Mouse (Mus musculus): Measurements from ENCODE around the gene Shroom1. TPM values are rescaled to one million over a fixed set of nuclear protein-coding genes. Genes with fewer than 3 reads are reported as not detected.

The Shroom1 gene
- polyA plus RNA-seq, 1 experiment = 0.07 TPM

- H3K36me3 ChIP-seq (replicated peaks; ENCODE audit: low read length) = no peaks in the 10 kb centered on the region
- no peaks in the 10 kb centered on the region for H3K9me3 ChIP-seq
- H3K4me1 ChIP-seq = peaks cover 51% of the 10 kb centered on the region
- peaks cover 27% of the 10 kb centered on the region for H3K27me3 ChIP-seq (replicated peaks)
- no peak for TF ChIP-seq FLI1 (IDR thresholded peaks at IDR 0.05; ENCODE audit: low read length)
- TF ChIP-seq GATA1 (IDR thresholded peaks at IDR 0.05; ENCODE audit: borderline replicate concordance, low read length) = no peak; the same call in 2 of the 3 replicates
- peak overlapping the region; percentile 64 for H3K4me3 ChIP-seq (replicated peaks)
Measured at GRCm38 (mm10) chr11:53441921-53442320, 15.1 kb upstream of the Shroom1 start.

- peaks cover 20% of the 10 kb centered on the region for H3K27me3 ChIP-seq (replicated peaks)
- no peak overlapping the region for H3K4me3 ChIP-seq (replicated peaks)
- H3K36me3 ChIP-seq (replicated peaks; ENCODE audit: low read length) = no peaks in the 10 kb centered on the region
- no peak for TF ChIP-seq GATA1 (IDR thresholded peaks at IDR 0.05; ENCODE audit: borderline replicate concordance, low read length)
- peaks cover 49% of the 10 kb centered on the region for H3K4me1 ChIP-seq
- no peaks in the 10 kb centered on the region for H3K9me3 ChIP-seq
Measured at GRCm38 (mm10) chr11:53443861-53444260, 13.1 kb upstream of the Shroom1 start.

- H3K27me3 ChIP-seq (replicated peaks) = peaks cover 21% of the 10 kb centered on the region
Measured at GRCm38 (mm10) chr11:53445562-53445961, 11.4 kb upstream of the Shroom1 start.

GRCm38 (mm10) chr11:53446183-53446582 is 10.8 kb upstream of the Shroom1 start:
- no peaks in the 10 kb centered on the region for H3K36me3 ChIP-seq (replicated peaks; ENCODE audit: low read length)
- H3K4me3 ChIP-seq (replicated peaks) = no peak overlapping the region
- peaks cover 52% of the 10 kb centered on the region for H3K4me1 ChIP-seq
- peaks cover 27% of the 10 kb centered on the region for H3K27me3 ChIP-seq (replicated peaks)
- TF ChIP-seq FLI1 (IDR thresholded peaks at IDR 0.05; ENCODE audit: low read length) = no peak
- TF ChIP-seq GATA1 (IDR thresholded peaks at IDR 0.05; ENCODE audit: borderline replicate concordance, low read length) = no peak
- no peaks in the 10 kb centered on the region for H3K9me3 ChIP-seq

More at GRCm38 (mm10) chr11:53445562-53445961, 11.4 kb upstream of the Shroom1 start:
- H3K9me3 ChIP-seq = no peaks in the 10 kb centered on the region
- TF ChIP-seq FLI1 (IDR thresholded peaks at IDR 0.05; ENCODE audit: low read length) = no peak
- no peak for TF ChIP-seq GATA1 (IDR thresholded peaks at IDR 0.05; ENCODE audit: borderline replicate concordance, low read length)
- H3K4me3 ChIP-seq (replicated peaks) = peak overlapping the region; percentile 1
- H3K36me3 ChIP-seq (replicated peaks; ENCODE audit: low read length) = no peaks in the 10 kb centered on the region
- H3K4me1 ChIP-seq = peaks cover 55% of the 10 kb centered on the region

GRCm38 (mm10) chr11:53447996-53448395 is 9.0 kb upstream of the Shroom1 start:
- Histone ChIP-seq H3K27me3 (replicated peaks) (peaks cover 38% of the 10 kb centered on the region), H3K4me1 (peaks cover 36% of the 10 kb centered on the region), H3K36me3 (replicated peaks; ENCODE audit: low read length) (no peaks in the 10 kb centered on the region), H3K9me3 (no peaks in the 10 kb centered on the region), H3K4me3 (replicated peaks) (no peak overlapping the region)
- TF ChIP-seq GATA1 (IDR thresholded peaks at IDR 0.05; ENCODE audit: borderline replicate concordance, low read length) = no peak
- no peak for TF ChIP-seq FLI1 (IDR thresholded peaks at IDR 0.05; ENCODE audit: low read length)

GRCm38 (mm10) chr11:53448529-53448928 is 8.5 kb upstream of the Shroom1 start:
- no peaks in the 10 kb centered on the region for H3K36me3 ChIP-seq (replicated peaks; ENCODE audit: low read length)
- H3K27me3 ChIP-seq (replicated peaks) = peaks cover 40% of the 10 kb centered on the region
- peaks cover 32% of the 10 kb centered on the region for H3K4me1 ChIP-seq
- no peaks in the 10 kb centered on the region for H3K9me3 ChIP-seq
- no peak overlapping the region for H3K4me3 ChIP-seq (replicated peaks)
- TF ChIP-seq FLI1 (IDR thresholded peaks at IDR 0.05; ENCODE audit: low read length) (no peak), GATA1 (IDR thresholded peaks at IDR 0.05; ENCODE audit: borderline replicate concordance, low read length) (no peak)

GRCm38 (mm10) chr11:53450070-53450705 is 6.8 kb upstream of the Shroom1 start:
- TF ChIP-seq FLI1 (IDR thresholded peaks at IDR 0.05; ENCODE audit: low read length) = no peak
- Histone ChIP-seq H3K9me3 (no peaks in the 10 kb centered on the region), H3K4me1 (peaks cover 30% of the 10 kb centered on the region), H3K27me3 (replicated peaks) (peaks cover 52% of the 10 kb centered on the region), H3K4me3 (replicated peaks) (no peak overlapping the region), H3K36me3 (replicated peaks; ENCODE audit: low read length) (no peaks in the 10 kb centered on the region)

GRCm38 (mm10) chr11:53451361-53451760 is 5.6 kb upstream of the Shroom1 start:
- peaks cover 53% of the 10 kb centered on the region for H3K27me3 ChIP-seq (replicated peaks)
- TF ChIP-seq FLI1 (IDR thresholded peaks at IDR 0.05; ENCODE audit: low read length) (no peak), GATA1 (IDR thresholded peaks at IDR 0.05; ENCODE audit: borderline replicate concordance, low read length) (no peak)

GRCm38 (mm10) chr11:53452396-53452795 is 4.6 kb upstream of the Shroom1 start:
- peaks cover 2% of the 10 kb centered on the region; the same call in 1 of the 2 replicates for H3K9me3 ChIP-seq
- peaks cover 62% of the 10 kb centered on the region for H3K27me3 ChIP-seq (replicated peaks)
- peaks cover 35% of the 10 kb centered on the region for H3K4me1 ChIP-seq
- no peak overlapping the region for H3K4me3 ChIP-seq (replicated peaks)
- no peak for TF ChIP-seq GATA1 (IDR thresholded peaks at IDR 0.05; ENCODE audit: borderline replicate concordance, low read length)
- no peak for TF ChIP-seq FLI1 (IDR thresholded peaks at IDR 0.05; ENCODE audit: low read length)
- no peaks in the 10 kb centered on the region for H3K36me3 ChIP-seq (replicated peaks; ENCODE audit: low read length)

More at GRCm38 (mm10) chr11:53451361-53451760, 5.6 kb upstream of the Shroom1 start:
- Histone ChIP-seq H3K4me3 (replicated peaks) (no peak overlapping the region), H3K9me3 (no peaks in the 10 kb centered on the region), H3K36me3 (replicated peaks; ENCODE audit: low read length) (no peaks in the 10 kb centered on the region), H3K4me1 (peaks cover 25% of the 10 kb centered on the region)

- Histone ChIP-seq H3K36me3 (replicated peaks; ENCODE audit: low read length) (no peaks in the 10 kb centered on the region), H3K27me3 (replicated peaks) (peaks cover 69% of the 10 kb centered on the region), H3K4me1 (peaks cover 38% of the 10 kb centered on the region), H3K4me3 (replicated peaks) (no peak overlapping the region), H3K9me3 (peaks cover 5% of the 10 kb centered on the region; the same call in 1 of the 2 replicates)
- TF ChIP-seq FLI1 (IDR thresholded peaks at IDR 0.05; ENCODE audit: low read length) = no peak
- TF ChIP-seq GATA1 (IDR thresholded peaks at IDR 0.05; ENCODE audit: borderline replicate concordance, low read length) = no peak
Measured at GRCm38 (mm10) chr11:53453031-53453430, 4.0 kb upstream of the Shroom1 start.
